ENCODE assay signal across 32 mouse cellular contexts in the genomic region with DNA sequence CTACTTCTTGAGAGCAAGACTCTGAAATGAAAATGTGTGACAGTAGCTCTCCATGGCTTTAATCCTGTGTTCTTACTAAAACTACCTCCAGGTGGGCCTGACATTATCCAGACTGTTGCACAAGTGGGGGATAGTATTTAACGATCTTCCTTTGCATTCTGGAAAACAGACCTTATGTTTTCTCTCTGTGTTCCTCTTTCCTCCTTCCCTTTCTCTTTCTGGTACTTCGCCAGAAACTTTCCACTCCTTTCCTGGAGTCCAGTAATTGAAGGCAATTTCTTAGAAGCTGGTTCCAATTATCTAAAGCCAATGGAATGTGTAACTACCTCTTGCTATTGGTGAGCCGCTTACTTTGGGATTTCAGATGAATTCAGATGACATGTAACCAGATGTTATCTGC.
DNase-seq lines count a peak whose midpoint lies in the region; ATAC-seq and TF ChIP-seq lines count a peak whose summit lies in the region.
"Had no signal": no experiment of that assay in that cellular context is flagged by ENCODE, and none has a peak within 500 bp of the region (broad histone marks: within the 10 kb centered on the region; RNA-seq: fewer than 3 reads in every experiment).

No protein-coding gene starts in this region.

- H3K36me3 ChIP-seq in limb, embryonic 13.5 days, result no peaks in the 10 kb centered on the region
- H3K36me3 ChIP-seq in forebrain, embryonic 11.5 days (ENCODE audit: control insufficient read depth, insufficient read depth, low read length), result no peaks in the 10 kb centered on the region
- H3K36me3 ChIP-seq: hindbrain, embryonic 13.5 days; liver, embryonic 15.5 days; lung, embryonic 15.5 days; midbrain, embryonic 10.5 days; neural tube, embryonic 13.5 days had no signal

- no peak overlapping the region for H3K4me3 ChIP-seq in embryonic fibroblast, embryonic 13.5 days (ENCODE audit: insufficient read depth, low read length)
- no peak overlapping the region for H3K4me3 ChIP-seq in limb, embryonic 13.5 days
- no peak overlapping the region for H3K4me3 ChIP-seq in forebrain, embryonic 11.5 days (ENCODE audit: low read depth, low read length)
- H3K4me3 ChIP-seq: heart, adult 2 months; hindbrain, embryonic 13.5 days; liver, embryonic 15.5 days; lung, embryonic 15.5 days; midbrain, embryonic 10.5 days; myocyte; neural tube, embryonic 13.5 days had no signal

- H3K9me3 ChIP-seq in limb, embryonic 13.5 days, result no peaks in the 10 kb centered on the region
- no peaks in the 10 kb centered on the region for H3K9me3 ChIP-seq in forebrain, embryonic 11.5 days (ENCODE audit: control insufficient read depth, low read length)
- H3K9me3 ChIP-seq: hindbrain, embryonic 13.5 days; liver, embryonic 15.5 days; lung, embryonic 15.5 days; midbrain, embryonic 10.5 days; neural tube, embryonic 13.5 days had no signal

- no peak for TF ChIP-seq CTCF in embryonic fibroblast, embryonic 13.5 days (IDR thresholded peaks at IDR 0.05; ENCODE audit: borderline replicate concordance, insufficient read depth, low read length)

- ATAC-seq in limb, embryonic 13.5 days (ENCODE audit: low FRiP score, low read depth), result peak; percentile 86
- no peak for ATAC-seq in forebrain, embryonic 11.5 days (replicated peaks; ENCODE audit: low FRiP score)
- ATAC-seq in erythroid progenitor cell, adult 5-6 weeks (replicated peaks; ENCODE audit: low FRiP score, poor library complexity, severe bottlenecking), result no peak
- ATAC-seq: CD4-positive, CD25-positive, alpha-beta regulatory T cell, adult 4 months; forebrain, embryonic 16.5 days; midbrain, embryonic 16.5 days; Patski had no signal

- peak overlapping the region; percentile 81 for H3K27ac ChIP-seq in embryonic fibroblast, embryonic 13.5 days (ENCODE audit: insufficient read depth, low read length)
- peak overlapping the region; percentile 58; the same call in 1 of the 2 replicates for H3K27ac ChIP-seq in limb, embryonic 13.5 days
- H3K27ac ChIP-seq in forebrain, embryonic 11.5 days (ENCODE audit: low read depth, low read length), result no peak overlapping the region
- H3K27ac ChIP-seq: heart, adult 2 months; hindbrain, embryonic 13.5 days; liver, embryonic 15.5 days; lung, embryonic 15.5 days; macrophage; midbrain, embryonic 10.5 days; neural tube, embryonic 13.5 days had no signal

- no peak for TF ChIP-seq POLR2A in embryonic fibroblast, embryonic 13.5 days (IDR thresholded peaks at IDR 0.05; ENCODE audit: low read depth, low read length)

- H3K9ac ChIP-seq in limb, embryonic 13.5 days, result no peak overlapping the region
- H3K9ac ChIP-seq in forebrain, embryonic 11.5 days (ENCODE audit: low read length), result no peak overlapping the region
- H3K9ac ChIP-seq: hindbrain, embryonic 13.5 days; liver, embryonic 15.5 days; lung, embryonic 15.5 days; neural tube, embryonic 13.5 days had no signal

- H3K27me3 ChIP-seq in limb, embryonic 13.5 days, result no peaks in the 10 kb centered on the region
- H3K27me3 ChIP-seq in forebrain, embryonic 11.5 days (ENCODE audit: control insufficient read depth, insufficient read depth, low read length), result no peaks in the 10 kb centered on the region
- H3K27me3 ChIP-seq: hindbrain, embryonic 13.5 days; liver, embryonic 15.5 days; lung, embryonic 15.5 days; neural tube, embryonic 13.5 days; Patski had no signal

- H3K4me2 ChIP-seq in limb, embryonic 13.5 days (replicated peaks), result peak overlapping the region; percentile 19; the same call in 1 of the 2 replicates
- no peak overlapping the region for H3K4me2 ChIP-seq in forebrain, embryonic 11.5 days (ENCODE audit: low read depth, low read length, severe bottlenecking)
- H3K4me2 ChIP-seq: hindbrain, embryonic 13.5 days; liver, embryonic 15.5 days; lung, embryonic 15.5 days; neural tube, embryonic 13.5 days had no signal

- 2% methylated on average over 3 of the region's 3 CpGs for WGBS in limb, embryonic 13.5 days
- WGBS in forebrain, embryonic 11.5 days, result 42% methylated on average over 3 of the region's 3 CpGs

- DNase-seq in 3T3-L1 (ENCODE audit: low read depth, low spot score), result peak; percentile 90
- DNase-seq in embryo, embryonic 11 days, result peak; percentile 70
- no peak for DNase-seq in forebrain, embryonic 11.5 days (ENCODE audit: low spot score)
- DNase-seq in kidney, adult 18-20 months, result no peak
- DNase-seq: adrenal gland, adult 2 months; cerebellum, adult 11-12 months; cerebellum, postnatal 10 days; gastrocnemius, postnatal 25 days; heart, adult 2 months; heart, postnatal 36 days; kidney, adult 9 months; kidney, postnatal 25 days; layer of hippocampus, postnatal 36 days; liver; right cerebral cortex, adult 18-20 months; right cerebral cortex, postnatal 4 days; thymus, adult 18-20 months; thymus, postnatal 36 days had no signal

- H3K4me1 ChIP-seq in embryonic fibroblast, embryonic 13.5 days (ENCODE audit: control insufficient read depth, insufficient read depth, low read length), result peaks cover 11% of the 10 kb centered on the region; the same call in 1 of the 2 replicates
- H3K4me1 ChIP-seq in limb, embryonic 13.5 days, result peaks cover 28% of the 10 kb centered on the region
- H3K4me1 ChIP-seq in forebrain, embryonic 11.5 days (replicated peaks; ENCODE audit: control insufficient read depth, insufficient read depth, low read length), result no peaks in the 10 kb centered on the region
- H3K4me1 ChIP-seq: hindbrain, embryonic 13.5 days; neural tube, embryonic 13.5 days had no signal

Comparison
In these comparisons a context has a peak if more than half of its experiments do, and no peak if none do; other contexts are left out.
1. DNase-seq: peak in 3T3-L1 (single experiment) and embryo, embryonic 11 days (single experiment); none in forebrain, embryonic 11.5 days (single experiment) and kidney, adult 18-20 months (single experiment).